8 mouse cellular contexts compared by ENCODE assay signal in genomic region chr6:87913661-87914325, GRCm38 (mm10). TPM values are rescaled to one million over a fixed set of nuclear protein-coding genes. Genes with fewer than 3 reads are reported as not detected.
A peak's percentile ranks its signal among the peaks of the same experiment; 100 is the strongest.
DNase-seq lines count a peak whose midpoint lies in the region; ATAC-seq and TF ChIP-seq lines count a peak whose summit lies in the region.

Gene Hmces (plus strand): TSS chr6:87913935.

- H3K4me2 ChIP-seq in forebrain, embryonic 16.5 days (ENCODE audit: low read length) = peak within 1 kb of the TSS; percentile 79
- H3K4me2 ChIP-seq in lung, postnatal 0 days (replicated peaks; ENCODE audit: low read depth, low read length) = peak within 1 kb of the TSS; percentile 89

- no peaks in the 10 kb centered on the region for H3K9me3 ChIP-seq in forebrain, embryonic 16.5 days (ENCODE audit: control insufficient read depth, low read length)
- H3K9me3 ChIP-seq in lung, postnatal 0 days (ENCODE audit: low read length) = no peaks in the 10 kb centered on the region

- TF ChIP-seq CTCF in lung, postnatal 0 days (IDR thresholded peaks at IDR 0.05) = no peak; the same call in 1 of the 2 replicates
- TF ChIP-seq CTCF in thymus, adult 2 months (IDR thresholded peaks at IDR 0.05; ENCODE audit: borderline replicate concordance, control insufficient read depth, extremely low read depth, insufficient read depth, low read length, poor library complexity) = no peak

- no peak for TF ChIP-seq EP300 in lung, postnatal 0 days (IDR thresholded peaks at IDR 0.05)

- peak within 1 kb of the TSS; percentile 73 for H3K4me3 ChIP-seq in forebrain, embryonic 16.5 days (replicated peaks; ENCODE audit: low read length)
- peak within 1 kb of the TSS; percentile 82 for H3K4me3 ChIP-seq in lung, postnatal 0 days (ENCODE audit: low read depth, low read length)
- H3K4me3 ChIP-seq in thymus, adult 2 months (ENCODE audit: control insufficient read depth, insufficient read depth, low read length) = peak within 1 kb of the TSS; percentile 58

- peaks cover 24% of the 10 kb centered on the region for H3K36me3 ChIP-seq in forebrain, embryonic 16.5 days (ENCODE audit: control insufficient read depth, insufficient read depth)
- H3K36me3 ChIP-seq in lung, postnatal 0 days (ENCODE audit: insufficient read depth, low read length) = peaks cover 32% of the 10 kb centered on the region
- peaks cover 22% of the 10 kb centered on the region for H3K36me3 ChIP-seq in thymus, adult 2 months (ENCODE audit: control insufficient read depth, insufficient read depth, low read length)

- under 1% methylated on average over 54 of the region's 62 CpGs for WGBS in forebrain, embryonic 16.5 days
- 1% methylated on average over 53 of the region's 62 CpGs for WGBS in lung, postnatal 0 days
- WGBS in thymus, adult 2 months = under 1% methylated on average over 62 of the region's 62 CpGs

- H3K27me3 ChIP-seq in forebrain, embryonic 16.5 days (replicated peaks; ENCODE audit: control insufficient read depth, insufficient read depth, low read length) = no peaks in the 10 kb centered on the region
- H3K27me3 ChIP-seq in lung, postnatal 0 days (replicated peaks; ENCODE audit: insufficient read depth, low read length) = no peaks in the 10 kb centered on the region
- H3K27me3 ChIP-seq in thymus, adult 2 months (ENCODE audit: control insufficient read depth, insufficient read depth, low read length) = no peaks in the 10 kb centered on the region

- H3K9ac ChIP-seq in forebrain, embryonic 16.5 days (replicated peaks; ENCODE audit: low read depth, low read length) = peak within 1 kb of the TSS; percentile 86
- peak within 1 kb of the TSS; percentile 90 for H3K9ac ChIP-seq in lung, postnatal 0 days (replicated peaks; ENCODE audit: low read depth)

- ATAC-seq in forebrain, embryonic 16.5 days = peak; percentile 96
- ATAC-seq in lung, postnatal 0 days = peak; percentile 96

- DNase-seq in MN1 (ENCODE audit: low spot score) = peak; percentile 78
- peak; percentile 75 for DNase-seq in cerebellum, adult 11-12 months
- DNase-seq in heart, postnatal 4 days = peak; percentile 73
- DNase-seq in layer of hippocampus, adult 8-10 months (ENCODE audit: low spot score in 2 of 2) = peak in 1 of 2 experiments; percentile 44
- DNase-seq in lung, postnatal 0 days (ENCODE audit: low spot score) = peak; percentile 92
- peak; percentile 34 for DNase-seq in ovary, postnatal 10 days (ENCODE audit: low spot score)
- DNase-seq in thymus, adult 2 months = peak; percentile 82

- H3K27ac ChIP-seq in forebrain, embryonic 16.5 days (ENCODE audit: low read length) = peak within 1 kb of the TSS; percentile 72
- peak within 1 kb of the TSS; percentile 93 for H3K27ac ChIP-seq in lung, postnatal 0 days (ENCODE audit: low read length)
- no peak within 1 kb of the TSS for H3K27ac ChIP-seq in thymus, adult 2 months (ENCODE audit: control insufficient read depth, insufficient read depth, low read length)

- TF ChIP-seq POLR2A in thymus, adult 2 months (IDR thresholded peaks at IDR 0.05; ENCODE audit: control insufficient read depth, extremely low read depth, insufficient read depth, low read length, poor library complexity) = 0 out of 2 replicates have a peak, but pooled peaks have one; percentile 20

- peaks cover 12% of the 10 kb centered on the region for H3K4me1 ChIP-seq in forebrain, embryonic 16.5 days (replicated peaks; ENCODE audit: control insufficient read depth, insufficient read depth, low read length)
- 0 out of 2 replicates have a peak, but pooled peaks cover 9% of the 10 kb centered on the region for H3K4me1 ChIP-seq in lung, postnatal 0 days (ENCODE audit: insufficient read depth, low read depth, low read length)
- H3K4me1 ChIP-seq in thymus, adult 2 months (replicated peaks; ENCODE audit: control insufficient read depth, insufficient read depth, low read length) = peaks cover 8% of the 10 kb centered on the region

RNA-seq across cellular contexts. Expression of gene Hmces, which starts in this region (rescaled TPM):
- polyA plus RNA-seq in forebrain, embryonic 16.5 days (2015; fragmentation: Nextera tagmentation; extraction: Ambion mirVana) = 57.9 and 62.9 TPM in 2 replicates
- 10 to 100 TPM; 14.0 to 16.3 TPM for total RNA-seq in heart, postnatal 4 days (2021)
- total RNA-seq in layer of hippocampus, adult 8-10 months (2022) = 10 to 100 TPM; 24.1 to 26.4 (median 26.1) TPM
- polyA plus RNA-seq in lung, postnatal 0 days (2015; fragmentation: Nextera tagmentation; extraction: Ambion mirVana) = 33.5 and 34.5 TPM in 2 replicates
- 28.8 and 31.9 TPM in 2 replicates for polyA plus RNA-seq in thymus, adult 2 months (2012; rRNA removed)
